25 mouse cellular contexts compared by ENCODE assay signal in genomic region chr16:39512774-39513173, GRCm38 (mm10).
DNase-seq lines count a peak whose midpoint lies in the region; ATAC-seq and TF ChIP-seq lines count a peak whose summit lies in the region.
"Had no signal": no experiment of that assay in that cellular context is flagged by ENCODE, and none has a peak within 500 bp of the region (broad histone marks: within the 10 kb centered on the region; RNA-seq: fewer than 3 reads in every experiment).

No protein-coding gene starts in this region.

- no peak for TF ChIP-seq CTCF in liver, postnatal 0 days (IDR thresholded peaks at IDR 0.05; ENCODE audit: low read depth)

- intact Hi-C loops in heart, postnatal 10 days (cut with DNase I) = no loop called here

- no peaks in the 10 kb centered on the region for H3K4me1 ChIP-seq in heart, embryonic 11.5 days (ENCODE audit: control insufficient read depth, insufficient read depth, low read length)
- no peaks in the 10 kb centered on the region for H3K4me1 ChIP-seq in liver, embryonic 11.5 days (replicated peaks; ENCODE audit: control insufficient read depth, insufficient read depth, low read length)
- H3K4me1 ChIP-seq in liver, postnatal 0 days (ENCODE audit: insufficient read depth) = no peaks in the 10 kb centered on the region
- H3K4me1 ChIP-seq: embryonic facial prominence, embryonic 15.5 days; heart, embryonic 13.5 days; hindbrain, embryonic 12.5 days; limb, embryonic 12.5 days; neural tube, embryonic 15.5 days had no signal

- no peaks in the 10 kb centered on the region for H3K36me3 ChIP-seq in heart, embryonic 11.5 days (ENCODE audit: control insufficient read depth, insufficient read depth, low read length)
- no peaks in the 10 kb centered on the region for H3K36me3 ChIP-seq in liver, embryonic 11.5 days (ENCODE audit: control insufficient read depth, insufficient read depth, low read length)
- H3K36me3 ChIP-seq in liver, postnatal 0 days (replicated peaks; ENCODE audit: insufficient read depth, low read length) = no peaks in the 10 kb centered on the region
- H3K36me3 ChIP-seq: embryonic facial prominence, embryonic 15.5 days; heart, embryonic 13.5 days; hindbrain, embryonic 12.5 days; limb, embryonic 12.5 days; neural tube, embryonic 15.5 days had no signal

- WGBS in heart, embryonic 11.5 days (ENCODE audit: insufficient replicate concordance) = 24% methylated on average over 1 of the region's 1 CpGs
- WGBS in liver, embryonic 11.5 days = 27% methylated on average over 1 of the region's 1 CpGs
- WGBS in liver, postnatal 0 days (ENCODE audit: insufficient replicate concordance) = 27% methylated on average over 1 of the region's 1 CpGs

- H3K27me3 ChIP-seq in heart, embryonic 11.5 days (ENCODE audit: control insufficient read depth, insufficient read depth, low read length) = no peaks in the 10 kb centered on the region
- no peaks in the 10 kb centered on the region for H3K27me3 ChIP-seq in liver, embryonic 11.5 days (replicated peaks; ENCODE audit: control insufficient read depth, insufficient read depth, low read length)
- no peaks in the 10 kb centered on the region for H3K27me3 ChIP-seq in liver, postnatal 0 days (ENCODE audit: insufficient read depth, low read length)
- H3K27me3 ChIP-seq: embryonic facial prominence, embryonic 15.5 days; heart, embryonic 13.5 days; hindbrain, embryonic 12.5 days; limb, embryonic 12.5 days; neural tube, embryonic 15.5 days; Patski had no signal

- no peak for TF ChIP-seq EP300 in liver, postnatal 0 days (IDR thresholded peaks at IDR 0.05; ENCODE audit: low read depth)

- no peak overlapping the region for H3K9ac ChIP-seq in heart, embryonic 11.5 days (ENCODE audit: low read depth, low read length)
- H3K9ac ChIP-seq in liver, embryonic 11.5 days (ENCODE audit: low read depth, low read length) = no peak overlapping the region
- H3K9ac ChIP-seq in liver, postnatal 0 days (replicated peaks) = no peak overlapping the region
- H3K9ac ChIP-seq: embryonic facial prominence, embryonic 15.5 days; heart, embryonic 13.5 days; hindbrain, embryonic 12.5 days; limb, embryonic 12.5 days; neural tube, embryonic 15.5 days had no signal

- H3K27ac ChIP-seq in heart, embryonic 11.5 days (ENCODE audit: low read depth, low read length) = no peak overlapping the region
- H3K27ac ChIP-seq in liver, embryonic 11.5 days (ENCODE audit: low read depth, low read length) = no peak overlapping the region
- H3K27ac ChIP-seq in liver, postnatal 0 days (ENCODE audit: low read depth) = no peak overlapping the region
- H3K27ac ChIP-seq: embryonic facial prominence, embryonic 15.5 days; heart, embryonic 13.5 days; hindbrain, embryonic 12.5 days; kidney, postnatal 0 days; limb, embryonic 12.5 days; neural tube, embryonic 15.5 days; stomach, postnatal 0 days had no signal

- no peak for DNase-seq in heart, postnatal 10 days
- peak; percentile 1 for DNase-seq in R1 (ENCODE audit: low read depth, low spot score)
- DNase-seq in liver, embryonic 11.5 days (ENCODE audit: low spot score) = no peak
- no peak for DNase-seq in liver, postnatal 0 days
- no peak for DNase-seq in left cerebral cortex, adult 11 months (ENCODE audit: low spot score)
- no peak for DNase-seq in layer of hippocampus, postnatal 10 days (ENCODE audit: low spot score in 2 of 2)
- DNase-seq: adrenal gland, adult 8-10 months; cerebellum, adult 11 months; cerebellum, adult 9-11 months; kidney, adult 11 months; lung, adult 2 months; lung, postnatal 14 days; thymus, adult 2 months; thymus, postnatal 4 days had no signal

- H3K4me2 ChIP-seq in heart, embryonic 11.5 days = no peak overlapping the region
- peak overlapping the region; percentile 14; the same call in 1 of the 2 replicates for H3K4me2 ChIP-seq in liver, embryonic 11.5 days
- no peak overlapping the region for H3K4me2 ChIP-seq in liver, postnatal 0 days (ENCODE audit: low read depth, low read length)
- H3K4me2 ChIP-seq: embryonic facial prominence, embryonic 15.5 days; heart, embryonic 13.5 days; hindbrain, embryonic 12.5 days; limb, embryonic 12.5 days; neural tube, embryonic 15.5 days had no signal

- 0 out of 2 replicates have a peak, but pooled peaks have one; percentile 59 for ATAC-seq in heart, embryonic 11.5 days (replicated peaks; ENCODE audit: insufficient number of reproducible peaks, low FRiP score, low TSS enrichment)
- ATAC-seq in liver, embryonic 11.5 days (replicated peaks; ENCODE audit: low FRiP score) = peak; percentile 99
- ATAC-seq in liver, postnatal 0 days = 0 out of 2 replicates have a peak, but pooled peaks have one; percentile 35
- ATAC-seq: CD4-positive, CD25-positive, alpha-beta regulatory T cell, adult 4 months; forebrain, embryonic 14.5 days; Patski had no signal

- H3K9me3 ChIP-seq in heart, embryonic 11.5 days (replicated peaks; ENCODE audit: control insufficient read depth, low read length) = peaks cover 4% of the 10 kb centered on the region; the same call in 1 of the 2 replicates
- H3K9me3 ChIP-seq in liver, embryonic 11.5 days (ENCODE audit: control insufficient read depth, low read length) = no peaks in the 10 kb centered on the region
- peaks cover 3% of the 10 kb centered on the region; the same call in 1 of the 2 replicates for H3K9me3 ChIP-seq in liver, postnatal 0 days (ENCODE audit: low read length)
- H3K9me3 ChIP-seq: neural tube, embryonic 15.5 days had no signal

- H3K4me3 ChIP-seq in heart, embryonic 11.5 days (ENCODE audit: low read depth, low read length) = no peak overlapping the region
- H3K4me3 ChIP-seq in liver, embryonic 11.5 days (ENCODE audit: low read depth, low read length) = no peak overlapping the region
- H3K4me3 ChIP-seq in liver, postnatal 0 days (ENCODE audit: low read depth, low read length) = no peak overlapping the region
- H3K4me3 ChIP-seq: embryonic facial prominence, embryonic 15.5 days; heart, embryonic 13.5 days; hindbrain, embryonic 12.5 days; limb, embryonic 12.5 days; neural tube, embryonic 15.5 days had no signal

Comparison
In these comparisons a context has a peak if more than half of its experiments do, and no peak if none do; other contexts are left out.
1. ATAC-seq: peak in every context shown above with its lines; median percentile 99 in liver, embryonic 11.5 days; 59 in heart, embryonic 11.5 days; 35 in liver, postnatal 0 days.